Mouse (Mus musculus) T-helper 17 cell (primary cell): ENCODE measurements around the gene Olfr315.
"Not testable (repeated sequence)": the region's sequence is repeated elsewhere in the genome, so short reads cannot be mapped to it uniquely, and the experiment has no call there.

Experiments
- in situ Hi-C, 2 experiments: fragments of 300-600 bp; cut with MboI, MseI; formaldehyde crosslinking; loops; 1 replicate in 1 of 2; 2 replicates in 1 of 2; pipeline ENCODE4 v1.15.1; 2025; ENCODE audit warnings: high pct_unique_total_duplicates in 2 of 2

Olfr315 gene

GRCm38 (mm10) chr11:58814700-58815099 lies 41.7 kb downstream of the Olfr315 start, which contains the start of gene Olfr313:
Gene Olfr313, plus strand, starts transcription at chr11:58815000.
- in situ Hi-C loops, result not testable (repeated sequence)

GRCm38 (mm10) chr11:58815676-58816075 lies 42.7 kb downstream of the Olfr315 start:
- in situ Hi-C loops, result no loop called here

GRCm38 (mm10) chr11:58828937-58829336 lies 55.9 kb downstream of the Olfr315 start, which contains the start of gene Olfr312:
Gene Olfr312, plus strand, starts transcription at chr11:58829237.
- in situ Hi-C loops, result not testable (repeated sequence)

GRCm38 (mm10) chr11:58829764-58830163 lies 56.8 kb downstream of the Olfr315 start:
- in situ Hi-C loops, result no loop called here
